Mouse (Mus musculus): ENCODE measurements at regions not wholly inside any gene's neighbourhood (a gene's known extent, or its start where the extent isn't known, plus 50 kb on each side); places are given as distances from the start of the nearest gene placed in this dataset.

DNA sequence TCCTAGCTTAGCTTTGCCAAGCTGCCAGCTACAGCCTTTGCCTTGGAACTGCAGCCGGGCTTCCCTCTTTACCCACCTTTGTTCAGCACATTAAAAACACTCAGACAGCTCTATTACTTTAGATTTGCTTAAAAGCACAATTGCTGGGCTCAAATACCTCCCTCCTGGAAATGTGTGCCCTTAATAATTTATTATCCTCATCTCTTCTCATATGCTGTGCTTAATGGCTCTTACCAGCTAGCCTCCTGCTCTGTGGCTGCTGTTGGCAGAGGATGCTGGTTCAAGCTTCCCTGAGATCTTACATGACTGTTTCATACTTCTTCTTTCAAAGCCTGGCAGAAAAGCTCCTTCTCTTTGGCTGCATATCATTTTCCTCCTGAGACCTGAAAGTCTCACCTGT, 378.1 kb upstream of the Cdh19 start:
- Histone ChIP-seq H3K4me1 (replicated peaks; ENCODE audit: control insufficient read depth, insufficient read depth, low read length) (no peaks in the 10 kb centered on the region), H3K4me3 (replicated peaks; ENCODE audit: low read length) (no peak overlapping the region), H3K36me3 (replicated peaks; ENCODE audit: control insufficient read depth, insufficient read depth) (no peaks in the 10 kb centered on the region), H3K27ac (no peak overlapping the region), H3K9me3 (ENCODE audit: control insufficient read depth, low read length) (no peaks in the 10 kb centered on the region), H3K4me2 (replicated peaks) (no peak overlapping the region), H3K27me3 (ENCODE audit: control insufficient read depth, insufficient read depth, low read length) (no peaks in the 10 kb centered on the region), H3K9ac (no peak overlapping the region)
- 0 out of 2 replicates have a peak, but pooled peaks have one; percentile 48 for ATAC-seq (ENCODE audit: low FRiP score)
- DNase-seq (ENCODE audit: low spot score), result no peak
- WGBS, result 70% methylated on average over 1 of the region's 1 CpGs

DNA sequence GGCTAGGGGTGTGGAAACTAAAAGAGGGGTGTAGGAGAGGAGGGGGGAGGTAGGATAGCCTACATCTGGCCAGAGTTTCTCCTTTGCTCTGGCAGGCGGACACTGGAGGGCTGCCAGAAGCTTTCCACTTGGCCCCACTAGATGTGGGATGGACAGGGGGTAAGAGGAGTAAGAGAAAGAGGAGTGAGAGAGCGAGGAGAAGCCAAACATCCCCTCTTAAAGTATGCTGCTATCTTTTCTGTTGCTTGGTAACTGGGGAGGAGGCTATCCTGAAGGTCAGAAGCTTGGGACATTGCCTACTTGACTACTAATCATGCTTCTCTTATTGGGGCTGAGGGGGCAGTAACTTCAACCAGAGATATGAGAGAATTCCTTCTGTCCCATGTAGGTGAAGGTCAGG, 360.5 kb upstream of the Cdh19 start:
- WGBS, result 89% methylated on average over 2 of the region's 2 CpGs
- Histone ChIP-seq H3K4me2 (replicated peaks) (no peak overlapping the region), H3K4me1 (replicated peaks; ENCODE audit: control insufficient read depth, insufficient read depth, low read length) (no peaks in the 10 kb centered on the region), H3K9me3 (ENCODE audit: control insufficient read depth, low read length) (no peaks in the 10 kb centered on the region), H3K4me3 (replicated peaks; ENCODE audit: low read length) (no peak overlapping the region), H3K27ac (no peak overlapping the region), H3K27me3 (ENCODE audit: control insufficient read depth, insufficient read depth, low read length) (no peaks in the 10 kb centered on the region), H3K36me3 (replicated peaks; ENCODE audit: control insufficient read depth, insufficient read depth) (no peaks in the 10 kb centered on the region), H3K9ac (no peak overlapping the region)
- no peak for ATAC-seq (ENCODE audit: low FRiP score)
- no peak for DNase-seq (ENCODE audit: low spot score)

DNA sequence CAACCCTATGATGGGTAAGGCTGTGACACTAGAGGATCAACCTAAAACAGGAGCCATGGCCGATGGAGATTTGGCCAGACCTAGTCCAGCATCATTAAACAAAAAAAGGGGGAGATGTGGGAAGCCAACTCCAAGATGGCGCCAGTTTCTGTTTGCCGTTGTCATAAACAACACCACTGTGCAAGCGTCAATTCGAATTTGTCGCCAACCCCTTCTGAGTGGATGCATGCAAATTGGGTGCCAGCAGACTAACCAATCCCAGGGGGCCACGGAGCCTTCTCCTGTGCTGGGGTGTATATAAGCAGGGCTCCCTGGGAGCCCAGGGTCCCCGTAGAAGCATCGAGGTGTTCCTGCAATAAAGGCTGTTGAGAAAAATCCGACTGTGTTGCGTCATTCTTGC, 324.9 kb upstream of the Cdh19 start:
- no peak overlapping the region for H3K4me2 ChIP-seq (replicated peaks)
- H3K9me3 ChIP-seq (ENCODE audit: control insufficient read depth, low read length), result no peaks in the 10 kb centered on the region
- no peak overlapping the region for H3K9ac ChIP-seq
- WGBS, result 97% methylated on average over 11 of the region's 11 CpGs
- no peak overlapping the region for H3K27ac ChIP-seq
- no peak for DNase-seq (ENCODE audit: low spot score)
- ATAC-seq (ENCODE audit: low FRiP score), result no peak
- H3K36me3 ChIP-seq (replicated peaks; ENCODE audit: control insufficient read depth, insufficient read depth), result no peaks in the 10 kb centered on the region
- H3K4me3 ChIP-seq (replicated peaks; ENCODE audit: low read length), result no peak overlapping the region
- no peaks in the 10 kb centered on the region for H3K27me3 ChIP-seq (ENCODE audit: control insufficient read depth, insufficient read depth, low read length)
- H3K4me1 ChIP-seq (replicated peaks; ENCODE audit: control insufficient read depth, insufficient read depth, low read length), result no peaks in the 10 kb centered on the region

DNA sequence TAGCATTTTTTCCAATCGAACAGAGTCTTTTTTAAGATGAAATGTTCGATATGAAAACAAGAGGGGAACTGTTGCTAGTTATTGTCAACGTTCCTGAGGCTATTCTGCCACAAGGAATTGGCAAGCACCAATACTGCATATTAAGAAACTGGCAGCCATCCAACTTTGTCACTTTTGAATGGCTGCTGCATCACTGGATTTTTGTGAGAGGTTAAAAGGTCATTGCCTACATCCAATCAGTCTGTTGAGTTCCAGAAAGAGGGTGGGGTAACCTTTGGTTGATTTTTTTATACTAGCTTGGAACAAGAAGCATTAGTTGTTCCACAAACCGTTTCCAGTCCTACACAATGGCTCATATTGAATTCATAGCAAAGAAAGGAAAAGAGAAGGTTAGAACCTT, 309.0 kb upstream of the Cdh19 start:
- Histone ChIP-seq H3K4me2 (replicated peaks) (no peak overlapping the region), H3K36me3 (replicated peaks; ENCODE audit: control insufficient read depth, insufficient read depth) (no peaks in the 10 kb centered on the region), H3K4me3 (replicated peaks; ENCODE audit: low read length) (no peak overlapping the region), H3K27me3 (ENCODE audit: control insufficient read depth, insufficient read depth, low read length) (no peaks in the 10 kb centered on the region), H3K27ac (no peak overlapping the region), H3K9me3 (ENCODE audit: control insufficient read depth, low read length) (no peaks in the 10 kb centered on the region), H3K4me1 (replicated peaks; ENCODE audit: control insufficient read depth, insufficient read depth, low read length) (no peaks in the 10 kb centered on the region), H3K9ac (no peak overlapping the region)
- peak; percentile 59 for DNase-seq (ENCODE audit: low spot score)
- 62% methylated on average over 4 of the region's 4 CpGs for WGBS
- ATAC-seq (ENCODE audit: low FRiP score), result peak; percentile 65; the same call in 1 of the 2 replicates

DNA sequence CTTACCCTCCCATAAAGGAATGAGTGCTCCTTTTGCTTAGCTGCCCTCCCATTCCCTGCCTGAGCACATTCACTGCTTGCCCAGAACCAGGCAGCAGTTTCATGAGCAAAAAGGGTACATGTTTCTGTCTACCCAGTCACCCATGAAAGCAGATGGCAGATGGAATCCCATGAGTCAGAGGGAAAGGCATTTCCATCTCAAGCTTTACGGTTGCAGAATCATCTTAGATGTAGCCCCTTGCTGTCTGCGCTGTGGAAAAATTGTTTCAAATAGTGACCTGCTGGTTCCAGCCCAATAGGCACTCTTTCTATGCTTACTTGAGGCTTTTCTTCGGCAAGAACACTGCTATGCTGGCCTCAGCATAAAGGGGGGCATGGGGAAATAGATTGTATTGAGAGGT, 308.5 kb upstream of the Cdh19 start:
- 64% methylated on average over 3 of the region's 3 CpGs for WGBS
- Histone ChIP-seq H3K9ac (no peak overlapping the region), H3K4me2 (replicated peaks) (no peak overlapping the region), H3K36me3 (replicated peaks; ENCODE audit: control insufficient read depth, insufficient read depth) (no peaks in the 10 kb centered on the region), H3K27me3 (ENCODE audit: control insufficient read depth, insufficient read depth, low read length) (no peaks in the 10 kb centered on the region), H3K27ac (no peak overlapping the region), H3K9me3 (ENCODE audit: control insufficient read depth, low read length) (no peaks in the 10 kb centered on the region), H3K4me3 (replicated peaks; ENCODE audit: low read length) (no peak overlapping the region), H3K4me1 (replicated peaks; ENCODE audit: control insufficient read depth, insufficient read depth, low read length) (no peaks in the 10 kb centered on the region)
- ATAC-seq (ENCODE audit: low FRiP score) (peak; percentile 75; the same call in 1 of the 2 replicates), DNase-seq (ENCODE audit: low spot score) (no peak)

DNA sequence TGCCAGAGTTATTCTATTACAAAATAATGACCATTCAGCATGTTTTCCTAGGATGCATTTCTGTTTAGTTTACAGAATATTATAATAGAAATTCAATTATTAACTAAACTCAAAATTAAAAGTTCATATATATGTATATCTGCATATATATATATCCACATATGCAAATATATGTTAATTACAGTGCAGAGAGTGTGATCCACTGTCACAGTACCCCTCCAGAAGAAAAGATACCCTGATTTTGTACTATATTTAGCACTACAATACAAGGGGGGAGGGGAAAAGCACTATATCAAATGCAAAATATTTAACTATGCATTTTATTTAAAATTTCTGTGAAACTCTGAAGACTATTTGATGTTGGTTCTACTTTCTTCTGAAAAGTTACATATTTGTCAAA, 265.4 kb upstream of the Cdh19 start:
- Histone ChIP-seq H3K9me3 (ENCODE audit: control insufficient read depth, low read length) (no peaks in the 10 kb centered on the region), H3K4me3 (replicated peaks; ENCODE audit: low read length) (no peak overlapping the region), H3K27ac (no peak overlapping the region), H3K27me3 (ENCODE audit: control insufficient read depth, insufficient read depth, low read length) (no peaks in the 10 kb centered on the region), H3K9ac (no peak overlapping the region), H3K4me1 (replicated peaks; ENCODE audit: control insufficient read depth, insufficient read depth, low read length) (no peaks in the 10 kb centered on the region), H3K4me2 (replicated peaks) (no peak overlapping the region), H3K36me3 (replicated peaks; ENCODE audit: control insufficient read depth, insufficient read depth) (no peaks in the 10 kb centered on the region)
- DNase-seq (ENCODE audit: low spot score) (peak; percentile 18), ATAC-seq (ENCODE audit: low FRiP score) (no peak)

DNA sequence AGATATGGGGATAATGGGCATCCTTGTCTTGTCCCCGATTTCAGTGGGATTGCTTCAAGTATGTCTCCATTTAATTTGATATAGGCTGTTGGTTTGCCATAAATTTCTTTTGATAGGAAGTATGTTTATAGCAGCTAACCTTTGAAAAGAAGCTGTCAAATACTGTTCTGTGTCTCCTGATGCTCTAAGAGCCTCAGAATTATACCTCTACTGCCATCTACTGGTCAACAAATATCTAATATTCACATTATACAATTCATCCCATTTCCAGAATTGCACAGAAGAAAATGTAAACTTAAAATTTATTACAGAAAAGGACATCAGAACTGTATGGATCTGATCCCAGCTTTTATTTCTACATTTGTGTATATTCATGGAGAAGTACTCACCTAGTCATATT, 265.0 kb upstream of the Cdh19 start:
- Histone ChIP-seq H3K9me3 (ENCODE audit: control insufficient read depth, low read length) (no peaks in the 10 kb centered on the region), H3K36me3 (replicated peaks; ENCODE audit: control insufficient read depth, insufficient read depth) (no peaks in the 10 kb centered on the region), H3K27me3 (ENCODE audit: control insufficient read depth, insufficient read depth, low read length) (no peaks in the 10 kb centered on the region), H3K9ac (no peak overlapping the region), H3K4me2 (replicated peaks) (no peak overlapping the region), H3K4me1 (replicated peaks; ENCODE audit: control insufficient read depth, insufficient read depth, low read length) (no peaks in the 10 kb centered on the region), H3K27ac (no peak overlapping the region), H3K4me3 (replicated peaks; ENCODE audit: low read length) (no peak overlapping the region)
- DNase-seq (ENCODE audit: low spot score), result peak; percentile 85
- ATAC-seq (ENCODE audit: low FRiP score), result peak; percentile 84
- 46% methylated on average over 1 of the region's 1 CpGs for WGBS

Measured in hindbrain, embryonic 14.5 days (tissue).